Mouse (Mus musculus) C2C12 (cell line): ENCODE results near the gene Runx1.

Experiments used
- CEBPB ChIP-seq: IDR thresholded peaks from one replicate; pipeline ENCODE4 v1.6.1; 2011; ENCODE audit warnings: low read depth, mild to moderate bottlenecking, control low read depth, moderate library complexity
- CTCF ChIP-seq: IDR thresholded peaks from one replicate; pipeline ENCODE4 v1.5.1; 2011; ENCODE audit not compliant: control insufficient read depth, insufficient read depth, insufficient read length
- FOSL1 ChIP-seq: IDR thresholded peaks from one replicate; pipeline ENCODE4 v1.8.0; 2011; ENCODE audit warnings: mild to moderate bottlenecking, low read length; ENCODE audit not compliant: poor library complexity, insufficient read depth, severe bottlenecking
- MAX ChIP-seq: IDR thresholded peaks from one replicate; pipeline ENCODE4 v1.6.1; 2011; ENCODE audit warnings: mild to moderate bottlenecking, control low read depth
- MYOD1 ChIP-seq: IDR thresholded peaks from one replicate; pipeline ENCODE4 v1.6.1; 2011; ENCODE audit warnings: low read depth; ENCODE audit not compliant: control insufficient read depth, insufficient read length
- MYOG ChIP-seq: IDR thresholded peaks from one replicate; pipeline ENCODE4 v1.6.1; 2011; ENCODE audit not compliant: control insufficient read depth, insufficient read length; ENCODE audit errors: extremely low read depth
- USF1 ChIP-seq: IDR thresholded peaks from one replicate; pipeline ENCODE4 v1.6.1; 2011; ENCODE audit warnings: low read depth, mild to moderate bottlenecking, control low read depth, moderate library complexity

- TF ChIP-seq CTCF (no peak), USF1 (no peak), MAX (peak; percentile 76), MYOG (no peak), FOSL1 (peak; percentile 34), MYOD1 (peak; percentile 70), CEBPB (no peak)
Measured at GRCm38 (mm10) chr16:92778096-92778780, 47.7 kb downstream of the Runx1 start.
